Mouse (Mus musculus) intestine, postnatal 0 days (tissue): ENCODE results near the gene F830045P16Rik. TPM values are rescaled to one million over a fixed set of nuclear protein-coding genes. Genes with fewer than 3 reads are reported as not detected.
A peak's percentile ranks its signal among the peaks of the same experiment; 100 is the strongest.

Source experiments
- ATAC-seq: fragments of 200-750 bp; cut with Nextera tagmentation; 2 replicates; pipeline ENCODE4 v1.8.0; 2017; ENCODE audit warnings: mild to moderate bottlenecking, moderate TSS enrichment, moderate library complexity
- H3K27ac ChIP-seq: fragments of 300-500 bp; sonication (generic); 2 replicates; pipeline ENCODE4 v1.5.1; 2014; ENCODE audit warnings: mild to moderate bottlenecking, low read depth, low read length, moderate library complexity
- H3K27me3 ChIP-seq: fragments of 300-500 bp; sonication (generic); replicated peaks from 2 replicates; pipeline ENCODE4 v1.6.1; 2014; ENCODE audit warnings: low read length, mixed read lengths; ENCODE audit not compliant: control insufficient read depth, insufficient read depth
- H3K36me3 ChIP-seq: fragments of 300-500 bp; sonication (generic); 2 replicates; pipeline ENCODE4 v1.6.1; 2014; ENCODE audit warnings: mild to moderate bottlenecking, moderate library complexity; ENCODE audit not compliant: control insufficient read depth, insufficient read depth
- H3K4me1 ChIP-seq: fragments of 300-500 bp; sonication (generic); replicated peaks from 2 replicates; pipeline ENCODE4 v1.6.1; 2014; ENCODE audit warnings: antibody characterized with exemption, low read length, mixed read lengths; ENCODE audit not compliant: control insufficient read depth, insufficient read depth
- H3K4me2 ChIP-seq: fragments of 300-500 bp; sonication (generic); replicated peaks from 2 replicates; pipeline ENCODE4 v1.6.1; 2014; ENCODE audit warnings: low read depth, mild to moderate bottlenecking, moderate library complexity
- H3K4me3 ChIP-seq: fragments of 300-500 bp; sonication (generic); 2 replicates; pipeline ENCODE4 v1.5.1; 2014; ENCODE audit warnings: low read depth, low read length
- H3K9ac ChIP-seq: fragments of 300-500 bp; sonication (generic); 2 replicates; pipeline ENCODE4 v1.6.1; 2014; ENCODE audit warnings: mild to moderate bottlenecking, low read depth, low read length
- H3K9me3 ChIP-seq: fragments of 300-500 bp; sonication (generic); 2 replicates; pipeline ENCODE4 v1.6.1; 2016; ENCODE audit warnings: mixed run types; ENCODE audit not compliant: control insufficient read depth
- CTCF ChIP-seq: sonication (generic); IDR thresholded peaks from 2 replicates; pipeline ENCODE4 v1.5.1; 2016; ENCODE audit warnings: low read depth, mild to moderate bottlenecking, control low read depth, antibody characterized with exemption, moderate library complexity
- WGBS: fragments of 180-500 bp; shearing (Covaris S2); extraction: QIAGEN DNeasy Blood & Tissue Kit; methylation state at CpG from one replicate; pipeline ENCODE4 v1.1.7; 2014; 5-methylcytosine and 5-hydroxymethylcytosine counted together
- polyA plus RNA-seq: library from polyadenylated mRNA; unstranded; fragments of >200 nt; fragmentation: Nextera tagmentation; extraction: Ambion mirVana; gene quantifications from 2 replicates; pipeline ENCODE4 v1.2.1, GENCODE M21; 2015

The F830045P16Rik gene
- polyA plus RNA-seq, 1 experiment from 2014 or later = not detected

GRCm38 (mm10) chr2:129576611-129577447, 40.4 kb upstream of the F830045P16Rik start:
- Histone ChIP-seq H3K4me3 (no peak overlapping the region), H3K9ac (no peak overlapping the region), H3K36me3 (no peaks in the 10 kb centered on the region), H3K9me3 (no peaks in the 10 kb centered on the region), H3K27me3 (0 out of 2 replicates have a peak, but pooled peaks cover 3% of the 10 kb centered on the region), H3K4me1 (no peaks in the 10 kb centered on the region), H3K27ac (no peak overlapping the region), H3K4me2 (no peak overlapping the region)
- 88% methylated on average over 8 of the region's 8 CpGs for WGBS
- no peak for TF ChIP-seq CTCF
- ATAC-seq = no peak

GRCm38 (mm10) chr2:129575113-129575512, 38.7 kb upstream of the F830045P16Rik start:
- H3K4me2 ChIP-seq = no peak overlapping the region
- H3K9me3 ChIP-seq = no peaks in the 10 kb centered on the region
- H3K4me3 ChIP-seq = no peak overlapping the region
- 91% methylated on average over 4 of the region's 4 CpGs for WGBS
- H3K36me3 ChIP-seq = no peaks in the 10 kb centered on the region
- no peaks in the 10 kb centered on the region for H3K4me1 ChIP-seq
- no peak overlapping the region for H3K27ac ChIP-seq
- ATAC-seq = no peak
- H3K27me3 ChIP-seq = 0 out of 2 replicates have a peak, but pooled peaks cover 3% of the 10 kb centered on the region
- no peak overlapping the region for H3K9ac ChIP-seq
- TF ChIP-seq CTCF = no peak

- Histone ChIP-seq H3K36me3 (no peaks in the 10 kb centered on the region), H3K4me3 (no peak overlapping the region), H3K9me3 (no peaks in the 10 kb centered on the region), H3K4me1 (no peaks in the 10 kb centered on the region), H3K4me2 (peak overlapping the region; percentile 13; the same call in 1 of the 2 replicates), H3K9ac (no peak overlapping the region), H3K27me3 (0 out of 2 replicates have a peak, but pooled peaks cover 3% of the 10 kb centered on the region), H3K27ac (no peak overlapping the region)
- no peak for TF ChIP-seq CTCF
- ATAC-seq = no peak
- 15% methylated on average over 24 of the region's 24 CpGs for WGBS
These were observed 38.1 kb upstream of the F830045P16Rik start for GRCm38 (mm10) chr2:129574395-129575046.

GRCm38 (mm10) chr2:129573701-129574273, 37.4 kb upstream of the F830045P16Rik start:
- Histone ChIP-seq H3K36me3 (no peaks in the 10 kb centered on the region), H3K4me1 (no peaks in the 10 kb centered on the region), H3K4me2 (peak overlapping the region; percentile 13; the same call in 1 of the 2 replicates), H3K27me3 (0 out of 2 replicates have a peak, but pooled peaks cover 3% of the 10 kb centered on the region), H3K9ac (no peak overlapping the region), H3K27ac (no peak overlapping the region), H3K4me3 (no peak overlapping the region), H3K9me3 (no peaks in the 10 kb centered on the region)
- ATAC-seq = no peak
- 31% methylated on average over 4 of the region's 4 CpGs for WGBS
- TF ChIP-seq CTCF = no peak

- Histone ChIP-seq H3K36me3 (no peaks in the 10 kb centered on the region), H3K4me1 (no peaks in the 10 kb centered on the region), H3K4me2 (no peak overlapping the region), H3K27me3 (0 out of 2 replicates have a peak, but pooled peaks cover 3% of the 10 kb centered on the region), H3K9ac (no peak overlapping the region), H3K27ac (no peak overlapping the region), H3K9me3 (no peaks in the 10 kb centered on the region), H3K4me3 (no peak overlapping the region)
- TF ChIP-seq CTCF = no peak
- no peak for ATAC-seq
- WGBS = 51% methylated on average over 5 of the region's 5 CpGs
These were observed 33.2 kb upstream of the F830045P16Rik start for GRCm38 (mm10) chr2:129569556-129569955.

- Histone ChIP-seq H3K27ac (no peak overlapping the region), H3K9me3 (no peaks in the 10 kb centered on the region), H3K4me3 (no peak overlapping the region), H3K36me3 (no peaks in the 10 kb centered on the region), H3K4me1 (no peaks in the 10 kb centered on the region), H3K27me3 (0 out of 2 replicates have a peak, but pooled peaks cover 3% of the 10 kb centered on the region), H3K9ac (no peak overlapping the region), H3K4me2 (no peak overlapping the region)
- WGBS = 52% methylated on average over 7 of the region's 7 CpGs
- no peak for ATAC-seq
- TF ChIP-seq CTCF = no peak
These were observed 32.7 kb upstream of the F830045P16Rik start for GRCm38 (mm10) chr2:129569120-129569519.
